Mouse (Mus musculus) heart, embryonic 16.5 days (tissue): Measurements from ENCODE around the gene Alg14. TPM values are rescaled to one million over a fixed set of nuclear protein-coding genes. Genes with fewer than 3 reads are reported as not detected.

ENCODE experiments used
- ATAC-seq: fragments of 200-750 bp; cut with Nextera tagmentation; replicated peaks from 2 replicates; pipeline ENCODE4 v1.8.0; 2017; ENCODE audit warnings: moderate number of reproducible peaks; ENCODE audit not compliant: insufficient read depth, low FRiP score; ENCODE audit errors: extremely low read depth
- H3K27ac ChIP-seq: fragments of 300-500 bp; sonication (generic); 2 replicates; pipeline ENCODE4 v1.5.1; 2014; ENCODE audit warnings: mild to moderate bottlenecking, low read length, control low read depth, moderate library complexity
- H3K27me3 ChIP-seq: fragments of 300-500 bp; sonication (generic); 2 replicates; pipeline ENCODE4 v1.6.1; 2014; ENCODE audit warnings: low read length, mixed read lengths; ENCODE audit not compliant: control insufficient read depth, insufficient read depth
- H3K36me3 ChIP-seq: fragments of 300-500 bp; sonication (generic); 2 replicates; pipeline ENCODE4 v1.6.1; 2014; ENCODE audit not compliant: control insufficient read depth, insufficient read depth
- H3K4me1 ChIP-seq: fragments of 300-500 bp; sonication (generic); 2 replicates; pipeline ENCODE4 v1.6.1; 2014; ENCODE audit warnings: low read length, mixed read lengths; ENCODE audit not compliant: control insufficient read depth, insufficient read depth
- H3K4me2 ChIP-seq: fragments of 300-500 bp; sonication (generic); 2 replicates; pipeline ENCODE4 v1.6.1; 2014; ENCODE audit warnings: low read depth, mild to moderate bottlenecking, control low read depth, low read length
- H3K4me3 ChIP-seq: fragments of 300-500 bp; sonication (generic); 2 replicates; pipeline ENCODE4 v1.5.1; 2014; ENCODE audit warnings: mild to moderate bottlenecking, control low read depth, low read length
- H3K9ac ChIP-seq: fragments of 300-500 bp; sonication (generic); 2 replicates; pipeline ENCODE4 v1.6.1; 2014; ENCODE audit warnings: low read length, control low read depth
- H3K9me3 ChIP-seq: fragments of 300-500 bp; sonication (generic); replicated peaks from 2 replicates; pipeline ENCODE4 v1.6.1; 2016; ENCODE audit warnings: low read length; ENCODE audit not compliant: control insufficient read depth
- WGBS: fragments of 180-500 bp; shearing (Covaris S2); extraction: QIAGEN DNeasy Blood & Tissue Kit; methylation state at CpG from one replicate; pipeline ENCODE4 v1.1.7; 2014; 5-methylcytosine and 5-hydroxymethylcytosine counted together
- polyA plus RNA-seq: library from polyadenylated mRNA; unstranded; fragments of >200 nt; fragmentation: Nextera tagmentation; extraction: Ambion mirVana; gene quantifications from 2 replicates; pipeline ENCODE4 v1.2.1, GENCODE M21; 2015

Alg14 gene
- polyA plus RNA-seq, 1 experiment from 2014 or later = 39.8 TPM

- Histone ChIP-seq H3K27me3 (no peaks in the 10 kb centered on the region), H3K4me1 (peaks cover 10% of the 10 kb centered on the region), H3K4me2 (no peak overlapping the region), H3K9me3 (no peaks in the 10 kb centered on the region), H3K27ac (peak overlapping the region; percentile 36), H3K9ac (no peak overlapping the region), H3K4me3 (no peak overlapping the region), H3K36me3 (no peaks in the 10 kb centered on the region)
- WGBS = 64% methylated on average over 8 of the region's 8 CpGs
- ATAC-seq = no peak
These were observed 80.1 kb downstream of the Alg14 start for GRCm38 (mm10) chr3:121371527-121372220.

- H3K27ac ChIP-seq = peak overlapping the region; percentile 20; the same call in 1 of the 2 replicates
- H3K4me2 ChIP-seq = no peak overlapping the region
- H3K9ac ChIP-seq = no peak overlapping the region
- no peak for ATAC-seq
- WGBS = 40% methylated on average over 9 of the region's 9 CpGs
- H3K4me1 ChIP-seq = peaks cover 13% of the 10 kb centered on the region
- H3K9me3 ChIP-seq = no peaks in the 10 kb centered on the region
- no peaks in the 10 kb centered on the region for H3K27me3 ChIP-seq
- no peak overlapping the region for H3K4me3 ChIP-seq
- H3K36me3 ChIP-seq = no peaks in the 10 kb centered on the region
These were observed 82.4 kb downstream of the Alg14 start for GRCm38 (mm10) chr3:121373897-121374441.

GRCm38 (mm10) chr3:121375541-121376129 is 84.1 kb downstream of the Alg14 start:
- H3K9me3 ChIP-seq = no peaks in the 10 kb centered on the region
- no peak for ATAC-seq
- H3K27ac ChIP-seq = no peak overlapping the region
- no peak overlapping the region for H3K4me3 ChIP-seq
- no peaks in the 10 kb centered on the region for H3K27me3 ChIP-seq
- H3K4me2 ChIP-seq = no peak overlapping the region
- WGBS = 63% methylated on average over 7 of the region's 7 CpGs
- H3K9ac ChIP-seq = no peak overlapping the region
- H3K4me1 ChIP-seq = peaks cover 13% of the 10 kb centered on the region
- no peaks in the 10 kb centered on the region for H3K36me3 ChIP-seq

GRCm38 (mm10) chr3:121378708-121379612 is 87.4 kb downstream of the Alg14 start:
- 70% methylated on average over 15 of the region's 15 CpGs for WGBS
- Histone ChIP-seq H3K9ac (no peak overlapping the region), H3K4me2 (no peak overlapping the region), H3K27me3 (no peaks in the 10 kb centered on the region), H3K9me3 (no peaks in the 10 kb centered on the region), H3K4me1 (peaks cover 5% of the 10 kb centered on the region), H3K36me3 (no peaks in the 10 kb centered on the region), H3K27ac (no peak overlapping the region; the same call in 1 of the 2 replicates), H3K4me3 (no peak overlapping the region)
- no peak for ATAC-seq

- Histone ChIP-seq H3K9me3 (no peaks in the 10 kb centered on the region), H3K4me2 (no peak overlapping the region)
- WGBS = 67% methylated on average over 5 of the region's 5 CpGs
These were observed 88.1 kb downstream of the Alg14 start for GRCm38 (mm10) chr3:121379699-121380098.

GRCm38 (mm10) chr3:121387471-121388009 is 96.0 kb downstream of the Alg14 start:
- H3K36me3 ChIP-seq = no peaks in the 10 kb centered on the region

More at GRCm38 (mm10) chr3:121379699-121380098, 88.1 kb downstream of the Alg14 start:
- Histone ChIP-seq H3K4me1 (peaks cover 3% of the 10 kb centered on the region; the same call in 1 of the 2 replicates), H3K9ac (no peak overlapping the region), H3K27ac (no peak overlapping the region), H3K4me3 (no peak overlapping the region), H3K36me3 (no peaks in the 10 kb centered on the region), H3K27me3 (no peaks in the 10 kb centered on the region)
- no peak for ATAC-seq

GRCm38 (mm10) chr3:121389366-121389765 is 97.8 kb downstream of the Alg14 start:
- H3K27me3 ChIP-seq = no peaks in the 10 kb centered on the region
- H3K4me2 ChIP-seq = no peak overlapping the region
- no peak overlapping the region for H3K9ac ChIP-seq
- H3K4me1 ChIP-seq = peaks cover 8% of the 10 kb centered on the region; the same call in 1 of the 2 replicates
- no peaks in the 10 kb centered on the region for H3K36me3 ChIP-seq
- no peaks in the 10 kb centered on the region for H3K9me3 ChIP-seq
- no peak overlapping the region for H3K27ac ChIP-seq
- no peak overlapping the region for H3K4me3 ChIP-seq
- 75% methylated on average over 8 of the region's 8 CpGs for WGBS
- ATAC-seq = no peak

More at GRCm38 (mm10) chr3:121387471-121388009, 96.0 kb downstream of the Alg14 start:
- H3K4me3 ChIP-seq = no peak overlapping the region
- peaks cover 8% of the 10 kb centered on the region; the same call in 1 of the 2 replicates for H3K4me1 ChIP-seq
- H3K4me2 ChIP-seq = no peak overlapping the region
- H3K27me3 ChIP-seq = no peaks in the 10 kb centered on the region
- no peaks in the 10 kb centered on the region for H3K9me3 ChIP-seq
- no peak overlapping the region for H3K27ac ChIP-seq
- no peak for ATAC-seq
- H3K9ac ChIP-seq = no peak overlapping the region
- WGBS = 73% methylated on average over 3 of the region's 3 CpGs

GRCm38 (mm10) chr3:121389860-121390530 is 98.4 kb downstream of the Alg14 start:
- Histone ChIP-seq H3K4me1 (peaks cover 8% of the 10 kb centered on the region; the same call in 1 of the 2 replicates), H3K9ac (no peak overlapping the region), H3K4me3 (no peak overlapping the region), H3K27ac (peak overlapping the region; percentile 52), H3K36me3 (no peaks in the 10 kb centered on the region), H3K9me3 (no peaks in the 10 kb centered on the region), H3K27me3 (no peaks in the 10 kb centered on the region), H3K4me2 (peak overlapping the region; percentile 44)
- ATAC-seq = peak; percentile 42; the same call in 1 of the 2 replicates
- 42% methylated on average over 17 of the region's 17 CpGs for WGBS
